Mouse (Mus musculus) forebrain, embryonic 12.5 days (tissue): ENCODE measurements around the gene Trip11. TPM values are rescaled to one million over a fixed set of nuclear protein-coding genes. Genes with fewer than 3 reads are reported as not detected.
A peak's percentile ranks its signal among the peaks of the same experiment; 100 is the strongest.

Experiments
- ATAC-seq: fragments of 200-750 bp; cut with Nextera tagmentation; 2 replicates; pipeline ENCODE4 v1.8.0; 2017; ENCODE audit warnings: moderate TSS enrichment; ENCODE audit not compliant: low FRiP score
- H3K27ac ChIP-seq: fragments of 300-500 bp; sonication (generic); 2 replicates; pipeline ENCODE4 v1.5.1; 2016; ENCODE audit warnings: mild to moderate bottlenecking
- H3K27me3 ChIP-seq: fragments of 300-500 bp; sonication (generic); 2 replicates; pipeline ENCODE4 v1.6.1; 2016; ENCODE audit warnings: mild to moderate bottlenecking
- H3K36me3 ChIP-seq: fragments of 300-500 bp; sonication (generic); replicated peaks from 2 replicates; pipeline ENCODE4 v1.6.1; 2016; ENCODE audit warnings: mild to moderate bottlenecking
- H3K4me1 ChIP-seq: fragments of 300-500 bp; sonication (generic); 2 replicates; pipeline ENCODE4 v1.6.1; 2016
- H3K4me2 ChIP-seq: fragments of 300-500 bp; sonication (generic); 2 replicates; pipeline ENCODE4 v1.6.1; 2016; ENCODE audit warnings: mild to moderate bottlenecking, moderate library complexity
- H3K4me3 ChIP-seq: fragments of 300-500 bp; sonication (generic); replicated peaks from 2 replicates; pipeline ENCODE4 v1.5.1; 2016; ENCODE audit warnings: mild to moderate bottlenecking
- H3K9ac ChIP-seq: fragments of 300-500 bp; sonication (generic); 2 replicates; pipeline ENCODE4 v1.6.1; 2016; ENCODE audit warnings: mild to moderate bottlenecking
- H3K9me3 ChIP-seq: fragments of 300-500 bp; sonication (generic); 2 replicates; pipeline ENCODE4 v1.6.1; 2016
- WGBS: fragments of 180-500 bp; shearing (Covaris S2); methylation state at CpG from one replicate; pipeline ENCODE4 v1.1.7; 2016; 5-methylcytosine and 5-hydroxymethylcytosine counted together
- polyA plus RNA-seq: library from polyadenylated mRNA; unstranded; fragments of >200 nt; fragmentation: Nextera tagmentation; extraction: Ambion mirVana; gene quantifications from 2 replicates; pipeline ENCODE4 v1.2.1, GENCODE M21; 2016

The Trip11 gene
- polyA plus RNA-seq, 1 experiment from 2014 or later, result 22.5 TPM

GRCm38 (mm10) chr12:101891066-101891465, 22.0 kb downstream of the Trip11 start:
- H3K9ac ChIP-seq, result no peak overlapping the region
- H3K27ac ChIP-seq, result no peak overlapping the region
- peaks cover 42% of the 10 kb centered on the region for H3K36me3 ChIP-seq
- 85% methylated on average over 5 of the region's 5 CpGs for WGBS
- no peak for ATAC-seq
- no peaks in the 10 kb centered on the region for H3K27me3 ChIP-seq
- no peaks in the 10 kb centered on the region for H3K4me1 ChIP-seq
- H3K9me3 ChIP-seq, result no peaks in the 10 kb centered on the region
- no peak overlapping the region for H3K4me3 ChIP-seq
- H3K4me2 ChIP-seq, result no peak overlapping the region

GRCm38 (mm10) chr12:101889351-101889750, 23.7 kb downstream of the Trip11 start:
- H3K4me1 ChIP-seq, result no peaks in the 10 kb centered on the region
- no peak for ATAC-seq
- H3K4me3 ChIP-seq, result no peak overlapping the region
- H3K4me2 ChIP-seq, result no peak overlapping the region
- H3K9ac ChIP-seq, result no peak overlapping the region
- H3K27ac ChIP-seq, result no peak overlapping the region
- H3K9me3 ChIP-seq, result no peaks in the 10 kb centered on the region
- H3K27me3 ChIP-seq, result no peaks in the 10 kb centered on the region
- H3K36me3 ChIP-seq, result peaks cover 57% of the 10 kb centered on the region
- 97% methylated on average over 3 of the region's 3 CpGs for WGBS

- Histone ChIP-seq H3K9me3 (no peaks in the 10 kb centered on the region), H3K4me3 (no peak overlapping the region), H3K36me3 (peaks cover 61% of the 10 kb centered on the region), H3K9ac (no peak overlapping the region), H3K27me3 (no peaks in the 10 kb centered on the region), H3K27ac (no peak overlapping the region), H3K4me1 (no peaks in the 10 kb centered on the region), H3K4me2 (no peak overlapping the region)
- ATAC-seq, result no peak
- 93% methylated on average over 2 of the region's 2 CpGs for WGBS
These were observed 24.8 kb downstream of the Trip11 start for GRCm38 (mm10) chr12:101888312-101888711.

- no peak for ATAC-seq
- Histone ChIP-seq H3K27ac (no peak overlapping the region), H3K9me3 (no peaks in the 10 kb centered on the region), H3K4me2 (no peak overlapping the region), H3K27me3 (no peaks in the 10 kb centered on the region), H3K9ac (no peak overlapping the region), H3K4me1 (no peaks in the 10 kb centered on the region), H3K36me3 (peaks cover 46% of the 10 kb centered on the region), H3K4me3 (no peak overlapping the region)
- 92% methylated on average over 7 of the region's 7 CpGs for WGBS
These were observed 28.1 kb downstream of the Trip11 start for GRCm38 (mm10) chr12:101884926-101885325.

- 92% methylated on average over 2 of the region's 2 CpGs for WGBS
These were observed 36.7 kb downstream of the Trip11 start for GRCm38 (mm10) chr12:101876374-101876773.

GRCm38 (mm10) chr12:101875107-101875506, 38.0 kb downstream of the Trip11 start:
- Histone ChIP-seq H3K4me3 (no peak overlapping the region), H3K27ac (no peak overlapping the region), H3K4me2 (no peak overlapping the region), H3K9me3 (no peaks in the 10 kb centered on the region), H3K9ac (no peak overlapping the region), H3K4me1 (no peaks in the 10 kb centered on the region), H3K36me3 (peaks cover 31% of the 10 kb centered on the region), H3K27me3 (no peaks in the 10 kb centered on the region)
- ATAC-seq, result 0 out of 2 replicates have a peak, but pooled peaks have one; percentile 17
- 59% methylated on average over 1 of the region's 1 CpGs for WGBS

More at GRCm38 (mm10) chr12:101876374-101876773, 36.7 kb downstream of the Trip11 start:
- Histone ChIP-seq H3K4me1 (no peaks in the 10 kb centered on the region), H3K27ac (no peak overlapping the region), H3K9ac (no peak overlapping the region), H3K4me3 (no peak overlapping the region), H3K27me3 (no peaks in the 10 kb centered on the region), H3K9me3 (no peaks in the 10 kb centered on the region), H3K4me2 (no peak overlapping the region), H3K36me3 (peaks cover 31% of the 10 kb centered on the region)
- no peak for ATAC-seq

- Histone ChIP-seq H3K9me3 (no peaks in the 10 kb centered on the region), H3K4me3 (no peak overlapping the region), H3K9ac (no peak overlapping the region), H3K36me3 (peaks cover 25% of the 10 kb centered on the region), H3K27me3 (no peaks in the 10 kb centered on the region), H3K27ac (no peak overlapping the region), H3K4me1 (no peaks in the 10 kb centered on the region), H3K4me2 (no peak overlapping the region)
- 90% methylated on average over 10 of the region's 10 CpGs for WGBS
- no peak for ATAC-seq
These were observed 50.6 kb downstream of the Trip11 start for GRCm38 (mm10) chr12:101862286-101862964.

GRCm38 (mm10) chr12:101860256-101860655, 52.8 kb downstream of the Trip11 start:
- H3K4me2 ChIP-seq, result no peak overlapping the region
- H3K9me3 ChIP-seq, result no peaks in the 10 kb centered on the region
- WGBS, result 92% methylated on average over 1 of the region's 1 CpGs
- peaks cover 19% of the 10 kb centered on the region for H3K36me3 ChIP-seq
- no peak for ATAC-seq
- H3K27me3 ChIP-seq, result no peaks in the 10 kb centered on the region
- H3K9ac ChIP-seq, result no peak overlapping the region
- no peak overlapping the region for H3K27ac ChIP-seq
- no peaks in the 10 kb centered on the region for H3K4me1 ChIP-seq
- H3K4me3 ChIP-seq, result no peak overlapping the region

- peaks cover 19% of the 10 kb centered on the region for H3K36me3 ChIP-seq
- H3K4me3 ChIP-seq, result no peak overlapping the region
- no peak overlapping the region for H3K27ac ChIP-seq
- no peak overlapping the region for H3K4me2 ChIP-seq
- H3K4me1 ChIP-seq, result no peaks in the 10 kb centered on the region
- no peak for ATAC-seq
- no peaks in the 10 kb centered on the region for H3K9me3 ChIP-seq
- 92% methylated on average over 5 of the region's 5 CpGs for WGBS
- H3K27me3 ChIP-seq, result no peaks in the 10 kb centered on the region
- no peak overlapping the region for H3K9ac ChIP-seq
These were observed 55.1 kb downstream of the Trip11 start for GRCm38 (mm10) chr12:101858011-101858410.

- 94% methylated on average over 8 of the region's 11 CpGs for WGBS
- Histone ChIP-seq H3K4me2 (no peak overlapping the region), H3K9me3 (no peaks in the 10 kb centered on the region), H3K36me3 (peaks cover 8% of the 10 kb centered on the region; the same call in 1 of the 2 replicates), H3K4me3 (no peak overlapping the region), H3K4me1 (no peaks in the 10 kb centered on the region), H3K9ac (no peak overlapping the region), H3K27me3 (no peaks in the 10 kb centered on the region), H3K27ac (no peak overlapping the region)
- ATAC-seq, result no peak
These were observed 58.7 kb downstream of the Trip11 start for GRCm38 (mm10) chr12:101854336-101854735.

GRCm38 (mm10) chr12:101851846-101852564, 61.1 kb downstream of the Trip11 start:
- no peak overlapping the region for H3K4me2 ChIP-seq
- no peak for ATAC-seq
- no peaks in the 10 kb centered on the region for H3K9me3 ChIP-seq
- no peaks in the 10 kb centered on the region for H3K4me1 ChIP-seq
- WGBS, result 94% methylated on average over 7 of the region's 7 CpGs
- peaks cover 8% of the 10 kb centered on the region; the same call in 1 of the 2 replicates for H3K36me3 ChIP-seq
- no peak overlapping the region for H3K27ac ChIP-seq
- no peak overlapping the region for H3K4me3 ChIP-seq
- no peak overlapping the region for H3K9ac ChIP-seq
- no peaks in the 10 kb centered on the region for H3K27me3 ChIP-seq

GRCm38 (mm10) chr12:101851314-101851713, 61.8 kb downstream of the Trip11 start:
- WGBS, result 94% methylated on average over 9 of the region's 9 CpGs
- ATAC-seq, result no peak
- Histone ChIP-seq H3K36me3 (peaks cover 8% of the 10 kb centered on the region; the same call in 1 of the 2 replicates), H3K27ac (no peak overlapping the region), H3K4me3 (no peak overlapping the region), H3K9me3 (no peaks in the 10 kb centered on the region), H3K9ac (no peak overlapping the region), H3K4me2 (no peak overlapping the region), H3K4me1 (no peaks in the 10 kb centered on the region), H3K27me3 (no peaks in the 10 kb centered on the region)
